ENCODE assay signal across 9 mouse cellular contexts in the genomic region with DNA sequence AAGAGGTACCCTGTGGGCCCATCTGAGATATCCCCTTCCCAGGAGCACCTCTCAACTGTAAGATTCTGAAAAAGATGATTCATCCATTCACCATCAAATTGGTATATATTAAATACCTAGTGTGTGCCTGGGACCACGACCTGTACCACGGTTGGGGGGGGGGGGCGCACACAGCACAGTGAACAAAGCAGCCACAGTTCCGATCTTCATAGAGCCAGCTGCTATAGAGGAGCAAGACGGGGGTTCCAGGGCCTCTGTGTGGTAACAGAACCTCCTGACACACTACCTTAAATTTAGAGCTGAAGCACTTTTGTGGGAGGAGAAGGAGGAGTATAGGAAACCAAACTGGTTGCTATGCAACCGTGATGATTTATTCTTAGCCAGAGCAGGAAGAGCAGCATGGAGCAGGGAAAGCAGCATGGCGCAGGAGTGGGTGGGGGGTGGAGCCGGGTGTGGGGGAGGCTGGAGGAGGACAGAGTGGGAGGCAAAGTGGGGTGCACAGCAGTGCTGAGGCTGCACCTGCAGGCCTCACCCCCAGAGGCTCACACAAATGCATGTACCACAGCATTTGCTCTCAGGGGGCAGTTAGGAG.
DNase-seq lines count a peak whose midpoint lies in the region; ATAC-seq lines count a peak whose summit lies in the region.
"Had no signal": no experiment of that assay in that cellular context is flagged by ENCODE, and none has a peak within 500 bp of the region (broad histone marks: within the 10 kb centered on the region; RNA-seq: fewer than 3 reads in every experiment).

No protein-coding gene starts in this region.

- intact Hi-C loops in left cerebral cortex, postnatal 4 days (cut with DNase I) = loop anchor here (5.0 kb wide), 1 partner anchor 43 kb away; no protein-coding TSS in a partner anchor

- H3K27ac ChIP-seq in forebrain, embryonic 15.5 days (replicated peaks) = peak overlapping the region; percentile 58
- 0 out of 2 replicates have a peak overlapping the region, but pooled peaks have one; percentile 21 for H3K27ac ChIP-seq in midbrain, embryonic 14.5 days (replicated peaks; ENCODE audit: low read depth, low read length)
- H3K27ac ChIP-seq: liver, embryonic 13.5 days had no signal

- no peaks in the 10 kb centered on the region for H3K27me3 ChIP-seq in forebrain, embryonic 15.5 days
- H3K27me3 ChIP-seq in midbrain, embryonic 14.5 days (ENCODE audit: control insufficient read depth, insufficient read depth, low read length) = no peaks in the 10 kb centered on the region
- H3K27me3 ChIP-seq: liver, embryonic 13.5 days had no signal

- 29% methylated on average over 8 of the region's 8 CpGs for WGBS in forebrain, embryonic 15.5 days
- 26% methylated on average over 8 of the region's 8 CpGs for WGBS in midbrain, embryonic 14.5 days

- H3K9me3 ChIP-seq in forebrain, embryonic 15.5 days = no peaks in the 10 kb centered on the region
- no peaks in the 10 kb centered on the region for H3K9me3 ChIP-seq in midbrain, embryonic 14.5 days (ENCODE audit: control insufficient read depth, low read length)
- H3K9me3 ChIP-seq: liver, embryonic 13.5 days had no signal

- H3K4me3 ChIP-seq in forebrain, embryonic 15.5 days = no peak overlapping the region
- H3K4me3 ChIP-seq in midbrain, embryonic 14.5 days (replicated peaks; ENCODE audit: low read depth, low read length) = no peak overlapping the region
- H3K4me3 ChIP-seq: liver, embryonic 13.5 days had no signal

- no peak overlapping the region for H3K9ac ChIP-seq in forebrain, embryonic 15.5 days (replicated peaks)
- no peak overlapping the region for H3K9ac ChIP-seq in midbrain, embryonic 14.5 days (replicated peaks; ENCODE audit: low read length)
- H3K9ac ChIP-seq: liver, embryonic 13.5 days had no signal

- no peaks in the 10 kb centered on the region for H3K36me3 ChIP-seq in forebrain, embryonic 15.5 days
- no peaks in the 10 kb centered on the region for H3K36me3 ChIP-seq in midbrain, embryonic 14.5 days (ENCODE audit: control insufficient read depth, insufficient read depth, low read length)
- H3K36me3 ChIP-seq: liver, embryonic 13.5 days had no signal

- peak; percentile 80 for ATAC-seq in forebrain, embryonic 15.5 days (replicated peaks)
- ATAC-seq in midbrain, embryonic 14.5 days (ENCODE audit: low FRiP score, low TSS enrichment) = peak; percentile 62; the same call in 1 of the 2 replicates

- DNase-seq in left cerebral cortex, adult 11 months (ENCODE audit: low spot score) = peak; percentile 76
- DNase-seq in left cerebral cortex, postnatal 4 days = no peak
- peak; percentile 10 to 34 for DNase-seq in kidney, postnatal 36 days
- DNase-seq in midbrain, embryonic 14.5 days = peak; percentile 73
- no peak for DNase-seq in cerebellum, adult 8-10 months
- no peak for DNase-seq in c-Kit-positive CD71-positive TER-119-positive erythroid progenitor cells, embryonic 14.5 days (ENCODE audit: low spot score)
- DNase-seq in adipocyte (ENCODE audit: low spot score) = no peak
- DNase-seq: liver, embryonic 13.5 days had no signal

- peak overlapping the region; percentile 16 for H3K4me2 ChIP-seq in forebrain, embryonic 15.5 days (replicated peaks)
- H3K4me2 ChIP-seq in midbrain, embryonic 14.5 days (ENCODE audit: low read length) = peak overlapping the region; percentile 30
- H3K4me2 ChIP-seq: liver, embryonic 13.5 days had no signal

- H3K4me1 ChIP-seq in forebrain, embryonic 15.5 days = peaks cover 77% of the 10 kb centered on the region
- H3K4me1 ChIP-seq in midbrain, embryonic 14.5 days (ENCODE audit: control insufficient read depth, insufficient read depth, low read length) = peaks cover 77% of the 10 kb centered on the region
- H3K4me1 ChIP-seq: liver, embryonic 13.5 days had no signal

Comparison
In these comparisons a context has a peak if more than half of its experiments do, and no peak if none do; other contexts are left out.
1. DNase-seq: peak in left cerebral cortex, adult 11 months (single experiment), kidney, postnatal 36 days (2 of 2) and midbrain, embryonic 14.5 days (single experiment); none in left cerebral cortex, postnatal 4 days (single experiment), cerebellum, adult 8-10 months (single experiment), c-Kit-positive CD71-positive TER-119-positive erythroid progenitor cells, embryonic 14.5 days (single experiment) and adipocyte (single experiment).